Mouse (Mus musculus): ENCODE data around the gene Nrgn.
A peak's percentile ranks its signal among the peaks of the same experiment; 100 is the strongest.

The Nrgn gene

GRCm38 (mm10) chr9:37554838-37555748, 2.4 kb upstream of the Nrgn start, which contains the start of gene Siae:
Siae (plus strand) TSS chr9:37555698.
- no peak for DNase-seq (ENCODE audit: low spot score in 2 of 2)

GRCm38 (mm10) chr9:37554279-37554678, 1.6 kb upstream of the Nrgn start:
- DNase-seq (ENCODE audit: low spot score in 2 of 2): no peak

GRCm38 (mm10) chr9:37551751-37552531, 763 bp downstream of the Nrgn start:
- DNase-seq (ENCODE audit: low spot score in 2 of 2): no peak

GRCm38 (mm10) chr9:37550435-37550834, 2.3 kb downstream of the Nrgn start:
- DNase-seq (ENCODE audit: low spot score in 2 of 2): no peak

GRCm38 (mm10) chr9:37546889-37547288, 5.8 kb downstream of the Nrgn start:
- DNase-seq (ENCODE audit: low spot score in 2 of 2): no peak

GRCm38 (mm10) chr9:37545847-37546452, 6.8 kb downstream of the Nrgn start:
- no peak for DNase-seq (ENCODE audit: low spot score in 2 of 2)

GRCm38 (mm10) chr9:37545166-37545610, 7.5 kb downstream of the Nrgn start:
- no peak for DNase-seq (ENCODE audit: low spot score in 2 of 2)

- DNase-seq (ENCODE audit: low spot score in 2 of 2): peak; percentile 45 to 49
These were observed 8.1 kb downstream of the Nrgn start for GRCm38 (mm10) chr9:37544447-37545165.

GRCm38 (mm10) chr9:37543869-37544440, 8.7 kb downstream of the Nrgn start:
- DNase-seq (ENCODE audit: low spot score in 2 of 2): no peak

- no peak for DNase-seq (ENCODE audit: low spot score in 2 of 2)
These were observed 10.7 kb downstream of the Nrgn start for GRCm38 (mm10) chr9:37541851-37542642.

- DNase-seq (ENCODE audit: low spot score in 2 of 2): no peak
These were observed 11.8 kb downstream of the Nrgn start for GRCm38 (mm10) chr9:37540701-37541575.

- DNase-seq (ENCODE audit: low spot score in 2 of 2): no peak
These were observed 12.5 kb downstream of the Nrgn start for GRCm38 (mm10) chr9:37540226-37540625.

- DNase-seq (ENCODE audit: low spot score in 2 of 2): no peak
These were observed 13.3 kb downstream of the Nrgn start, which contains the start of gene Vsig2 for GRCm38 (mm10) chr9:37539170-37540025. Vsig2 (plus strand) TSS chr9:37539255.

GRCm38 (mm10) chr9:37537658-37538250, 14.9 kb downstream of the Nrgn start:
- DNase-seq (ENCODE audit: low spot score in 2 of 2): no peak

- no peak for DNase-seq (ENCODE audit: low spot score in 2 of 2)
These were observed 15.9 kb downstream of the Nrgn start for GRCm38 (mm10) chr9:37536851-37537250.

- DNase-seq (ENCODE audit: low spot score in 2 of 2): no peak
These were observed 21.6 kb downstream of the Nrgn start for GRCm38 (mm10) chr9:37530888-37531705.

All from spleen, postnatal 36 days (tissue).